Mouse (Mus musculus) yolk sac, embryonic 10.5 days (tissue): ENCODE results near the gene Rasa2.
"Not testable (repeated sequence)": the region's sequence is repeated elsewhere in the genome, so short reads cannot be mapped to it uniquely, and the experiment has no call there.

Experiments used
- DNase-seq: peaks from one replicate; pipeline ENCODE4 v3.0.0-alpha.2; 2017; ENCODE audit warnings: low spot score

Rasa2 gene

DNA sequence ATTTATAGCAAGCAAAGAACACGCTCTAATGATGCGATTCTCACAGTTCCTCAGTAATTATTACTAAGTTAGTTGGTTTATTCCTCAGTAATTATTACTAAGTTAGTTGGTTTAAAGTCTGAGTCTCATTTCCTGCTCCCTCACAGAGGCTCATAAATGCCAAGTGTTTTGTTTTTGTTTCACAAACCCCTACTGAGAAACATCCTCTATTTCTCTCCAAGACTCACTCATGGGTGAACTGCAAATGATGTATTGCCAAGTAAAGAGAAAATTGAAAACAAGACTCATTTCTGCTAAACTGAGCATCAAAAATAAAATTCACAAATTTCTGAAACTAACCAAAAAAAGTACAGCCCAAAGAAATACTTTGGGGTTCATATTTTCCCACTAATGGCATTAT, 47.9 kb downstream of the Rasa2 start:
- DNase-seq, result no peak

DNA sequence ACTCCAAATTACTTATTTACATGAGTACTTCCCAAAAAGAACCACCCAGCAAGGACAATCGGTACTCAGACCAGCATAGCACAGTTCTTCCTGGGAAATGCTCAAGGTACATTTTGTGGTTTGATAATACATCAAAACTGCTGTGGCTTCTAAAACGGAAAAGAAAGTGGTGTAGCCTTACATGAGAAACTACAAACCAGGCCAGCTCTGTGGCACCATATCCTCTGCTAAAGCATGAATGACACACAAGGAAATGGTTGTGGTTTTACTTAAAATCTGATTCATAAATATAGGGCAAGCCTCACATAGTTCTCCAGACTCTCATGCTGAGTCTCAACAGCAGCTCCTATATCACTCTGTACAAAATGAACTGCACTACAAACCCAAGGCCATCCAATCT, 48.3 kb downstream of the Rasa2 start:
- DNase-seq, result no peak

DNA sequence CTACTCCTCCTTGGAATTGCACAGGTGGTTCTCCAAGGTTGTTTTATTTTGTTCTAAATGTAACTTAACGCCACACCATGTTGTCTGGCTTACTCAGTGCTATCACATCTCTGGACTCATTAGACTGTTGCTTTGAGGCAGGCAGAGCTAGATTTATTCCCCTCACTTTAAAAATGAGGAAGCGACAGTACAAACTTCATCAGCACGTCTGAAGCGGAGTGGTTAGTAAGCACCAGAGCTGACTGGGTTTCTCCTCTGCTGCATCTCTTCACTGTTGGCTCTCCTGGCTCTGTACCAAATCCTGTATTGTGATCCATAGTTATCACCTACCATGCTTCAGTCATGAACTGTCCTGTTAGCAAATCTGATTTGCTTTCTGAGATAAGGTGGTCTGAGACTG, 53.2 kb downstream of the Rasa2 start:
- DNase-seq, result no peak

DNA sequence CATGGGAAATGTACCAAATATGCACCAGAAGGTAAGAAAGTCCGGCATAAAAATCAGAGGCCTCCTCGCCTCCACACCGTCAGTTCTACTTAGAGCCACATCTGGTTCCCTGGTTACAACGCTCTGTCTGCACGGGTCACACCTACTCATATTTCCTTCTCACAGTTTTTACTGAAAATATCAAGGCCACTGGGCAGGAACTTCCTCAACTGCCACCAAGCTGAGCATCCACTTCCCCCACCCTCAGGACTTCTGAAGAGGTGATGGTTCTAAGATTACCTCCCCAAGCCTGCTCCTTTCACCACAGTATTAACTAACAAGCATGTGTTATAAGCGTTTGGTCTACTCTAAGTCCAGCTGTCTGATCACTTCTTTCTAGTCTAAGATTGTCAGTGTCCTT, 53.7 kb downstream of the Rasa2 start:
- DNase-seq, result no peak

DNA sequence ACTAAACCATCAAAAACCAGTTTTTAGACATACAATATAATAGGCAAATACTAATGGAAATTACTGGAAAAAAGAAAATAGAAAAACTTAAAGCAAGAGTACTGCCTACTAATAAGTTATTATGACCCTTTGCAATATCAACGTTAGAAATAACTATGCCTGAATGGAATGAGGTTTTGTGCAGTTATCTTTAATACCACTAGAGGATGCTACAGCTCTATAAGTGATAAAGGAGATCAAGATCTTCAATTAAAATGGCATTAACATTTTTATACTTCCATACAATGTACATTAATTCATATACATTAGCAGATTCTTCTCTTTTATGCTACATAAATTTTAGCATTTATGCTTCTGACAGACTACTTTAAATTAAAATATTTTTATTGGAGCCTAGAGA, 58.2 kb downstream of the Rasa2 start:
- DNase-seq, result no peak

DNA sequence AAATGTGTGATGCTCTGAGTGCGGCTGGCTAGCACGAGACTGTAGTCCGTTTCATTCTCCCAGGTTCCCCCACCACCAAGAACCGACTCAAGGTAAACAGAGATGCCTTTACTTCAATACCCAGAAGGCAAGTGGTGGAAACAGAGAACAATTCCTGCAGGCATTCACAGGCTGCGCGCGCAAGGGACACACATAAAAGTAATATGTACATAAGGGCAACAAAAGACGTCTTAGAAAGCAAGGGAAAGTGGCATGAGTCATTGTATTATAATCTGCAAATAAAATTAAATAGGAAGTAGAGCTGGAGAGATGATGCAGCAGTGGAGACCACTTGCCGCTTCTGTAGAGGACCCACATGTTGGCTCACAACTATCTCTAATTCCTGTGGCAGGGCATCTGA, 58.7 kb downstream of the Rasa2 start:
- DNase-seq, result no peak

DNA sequence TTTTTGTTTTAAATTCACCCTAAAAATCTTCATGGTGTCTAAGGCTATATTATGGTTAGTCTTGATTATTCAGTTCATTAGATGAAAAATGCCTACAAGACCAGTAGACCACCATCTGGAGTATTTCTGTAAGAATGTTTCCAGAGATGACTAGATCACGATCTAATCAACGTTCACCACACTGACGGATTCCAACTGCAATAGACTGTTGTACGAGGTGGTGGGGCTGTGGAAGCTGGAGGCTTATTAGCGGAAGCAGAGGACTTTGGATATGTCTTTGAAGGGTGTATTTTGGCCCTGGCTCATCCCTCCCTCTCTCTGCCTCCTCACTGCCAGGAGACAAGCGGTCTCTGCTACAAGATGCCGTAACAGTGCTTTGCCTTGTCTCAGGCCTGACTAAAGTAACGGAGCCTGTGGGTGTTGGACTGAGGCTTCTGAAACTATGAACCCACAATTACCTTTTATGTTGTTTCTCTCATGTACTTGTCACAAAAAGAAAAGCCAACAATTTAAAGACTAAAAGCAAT, 64.9 kb downstream of the Rasa2 start:
- DNase-seq, result no peak

DNA sequence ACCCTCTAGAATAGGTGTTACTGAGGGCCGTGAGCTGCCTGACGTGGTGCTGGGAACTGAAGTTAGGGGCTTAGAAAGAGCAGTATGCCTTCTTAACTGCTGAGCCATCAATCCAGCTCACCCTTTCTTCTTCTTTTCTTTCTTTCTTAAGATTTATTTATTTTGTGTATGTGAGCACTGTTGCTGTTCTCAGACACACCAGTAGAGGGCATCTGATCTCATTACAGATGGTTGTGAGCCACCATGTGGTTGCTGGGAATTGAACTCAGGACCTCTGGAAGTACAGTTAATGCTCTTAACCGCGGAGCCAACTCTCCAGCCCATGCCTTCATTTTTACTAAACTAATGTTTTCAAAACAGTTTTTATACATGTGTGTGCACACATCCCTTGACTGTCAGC, 67.9 kb downstream of the Rasa2 start:
- no peak for DNase-seq

DNA sequence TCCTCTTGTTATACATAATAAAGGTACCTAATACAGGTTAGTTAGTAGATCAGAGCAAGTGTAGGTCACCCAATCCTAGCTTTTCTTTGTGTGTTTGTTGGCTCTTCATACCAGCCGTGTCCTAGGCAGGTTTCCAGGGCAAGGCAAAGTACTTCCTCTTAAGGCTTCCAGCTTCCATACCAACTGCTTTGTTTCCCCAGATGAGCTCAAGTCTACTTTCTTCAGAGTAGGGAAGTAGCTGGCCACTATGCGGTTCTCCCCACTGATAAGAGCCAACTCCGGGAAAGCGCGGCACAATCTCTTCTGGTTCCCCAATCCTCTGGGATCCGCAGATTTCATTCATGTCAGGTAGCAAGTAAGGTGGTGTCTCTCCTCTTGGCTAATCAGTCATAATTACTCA, 72.3 kb downstream of the Rasa2 start:
- DNase-seq, result no peak

DNA sequence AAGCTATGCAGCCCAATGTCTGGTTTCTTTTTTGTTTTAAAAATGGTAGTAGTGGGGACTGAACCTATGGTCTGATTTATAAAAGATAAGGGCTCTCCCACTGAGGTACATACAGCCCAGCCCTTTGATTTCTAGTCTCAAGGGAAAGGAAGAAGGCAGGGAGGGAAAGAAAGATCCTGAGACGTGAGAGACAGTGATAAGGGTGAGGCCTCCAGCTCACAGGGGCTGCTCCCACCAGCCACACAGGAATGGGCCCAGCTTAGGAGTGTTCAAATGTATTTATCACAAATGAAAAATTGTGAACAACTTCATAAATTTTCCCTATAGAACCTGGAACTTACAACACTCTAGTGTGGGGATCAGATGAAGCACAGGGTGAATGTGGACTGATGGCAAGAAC, 72.8 kb downstream of the Rasa2 start:
- no peak for DNase-seq

DNA sequence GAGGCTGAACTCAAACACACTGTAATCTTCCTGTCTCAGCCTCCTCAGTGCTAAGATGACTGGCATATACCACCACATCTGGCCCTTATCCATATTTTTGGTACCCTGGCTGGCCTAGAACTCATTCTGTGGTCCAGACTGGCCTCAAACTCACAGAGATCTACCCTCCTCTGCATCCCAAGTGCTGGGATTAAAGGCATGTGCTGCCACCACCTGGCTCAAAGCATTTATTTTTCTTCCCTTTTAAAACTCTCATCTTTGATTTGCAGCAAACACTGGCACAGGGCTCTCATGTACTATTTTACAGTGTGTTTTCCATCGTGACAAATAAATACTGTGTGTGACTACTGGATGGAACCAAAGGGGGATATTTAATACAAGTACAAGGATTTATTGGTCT, 77.3 kb downstream of the Rasa2 start:
- no peak for DNase-seq

DNA sequence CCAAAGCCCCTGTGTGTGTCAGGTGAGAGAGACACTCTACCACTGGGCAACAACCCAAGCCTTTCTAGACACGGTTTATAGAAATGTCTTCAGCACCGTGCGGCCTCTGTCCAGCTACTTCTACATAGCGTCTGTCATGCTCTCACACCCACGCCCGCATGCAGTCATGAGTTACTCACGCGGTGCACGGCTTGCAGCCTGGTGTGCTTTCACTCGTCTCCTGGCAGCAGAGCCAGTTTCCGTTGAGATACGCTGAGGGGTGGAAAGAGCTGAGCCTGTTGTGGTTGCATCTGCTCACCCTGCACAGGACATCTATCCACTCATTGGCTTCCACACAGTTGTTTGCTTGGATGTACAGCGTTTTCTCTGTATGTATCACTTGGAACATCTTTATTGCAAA, 86.0 kb downstream of the Rasa2 start:
- no peak for DNase-seq

DNA sequence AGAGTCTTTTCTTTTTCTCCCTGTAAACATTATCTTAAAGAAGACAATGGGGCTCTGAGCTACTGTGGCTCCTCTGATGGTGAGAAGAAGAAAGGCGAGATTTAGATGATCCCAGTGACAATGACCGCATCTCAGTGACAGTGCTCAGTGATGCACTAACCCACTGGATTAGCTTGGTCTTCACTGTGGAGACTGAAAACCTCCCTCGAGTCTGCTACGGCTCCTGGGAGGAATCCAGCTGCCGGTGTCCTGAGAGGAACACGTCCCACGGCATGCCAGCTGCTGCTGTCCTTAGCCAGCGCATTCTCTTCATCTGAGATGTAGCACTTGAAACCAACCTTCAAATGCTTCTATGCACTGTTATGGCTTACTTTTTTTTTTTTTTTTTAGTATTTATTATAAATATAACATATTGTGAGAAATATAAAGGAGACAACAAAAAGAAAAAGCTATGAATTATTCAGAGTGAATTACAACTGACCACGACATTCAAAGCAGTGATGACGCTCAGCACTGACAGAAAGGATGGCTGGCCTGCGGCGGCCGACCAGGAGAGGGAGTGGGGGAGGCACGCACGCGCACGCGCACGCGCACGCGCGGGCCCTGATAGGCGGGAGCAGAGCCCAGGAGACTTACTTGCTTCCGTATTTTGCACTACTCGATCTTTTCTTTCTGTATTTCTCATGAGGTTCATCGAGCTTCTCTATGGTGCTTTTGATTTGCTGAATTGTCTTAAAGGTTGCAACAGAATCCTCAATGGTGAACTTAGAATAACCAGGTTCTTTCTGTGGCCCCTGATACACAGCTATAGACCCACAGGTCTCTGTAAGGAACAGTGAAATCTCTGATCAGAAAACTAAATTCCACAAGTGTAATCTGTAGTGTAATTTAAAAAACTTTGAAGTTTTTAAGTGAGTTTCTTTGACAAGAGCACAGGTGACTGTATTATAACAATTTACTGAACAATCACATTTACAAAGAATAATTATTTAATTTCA, 87.5 kb downstream of the Rasa2 start:
- DNase-seq, result peak; percentile 34

DNA sequence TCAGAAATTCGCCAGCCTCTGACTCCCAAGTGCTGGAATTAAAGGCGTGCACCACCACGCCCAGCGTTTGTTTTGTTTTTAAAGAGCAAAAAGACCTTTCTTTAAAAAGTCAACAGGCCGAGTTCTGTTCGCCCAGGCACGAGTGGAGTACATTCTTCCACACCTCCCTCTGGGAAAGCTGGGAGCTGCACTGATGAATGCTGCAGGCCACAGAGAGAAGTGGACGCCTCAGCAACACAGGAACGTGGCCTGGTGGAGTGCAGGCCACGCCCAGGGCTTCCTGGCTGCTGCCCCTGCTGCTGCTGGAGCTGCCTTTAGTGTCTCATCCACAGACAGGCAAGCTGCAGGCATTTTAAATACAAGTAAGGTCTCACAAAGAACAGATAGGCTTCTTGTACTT, 92.5 kb downstream of the Rasa2 start:
- no peak for DNase-seq

DNA sequence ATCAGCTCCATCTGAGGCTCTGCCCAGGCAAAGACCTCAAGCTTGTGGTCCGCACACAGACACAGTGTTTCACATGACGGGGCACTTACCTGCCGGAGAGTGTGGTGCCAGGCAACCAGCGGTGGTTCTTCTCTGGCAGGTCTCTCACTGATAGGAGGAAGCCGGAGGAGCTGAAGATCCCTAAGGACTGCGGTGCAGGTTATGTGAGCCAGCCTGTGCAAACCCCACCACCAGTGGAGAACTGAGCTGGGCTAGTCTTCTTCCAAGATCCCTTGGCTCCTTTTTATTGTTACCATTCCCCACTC, 93.8 kb downstream of the Rasa2 start:
- no peak for DNase-seq

DNA sequence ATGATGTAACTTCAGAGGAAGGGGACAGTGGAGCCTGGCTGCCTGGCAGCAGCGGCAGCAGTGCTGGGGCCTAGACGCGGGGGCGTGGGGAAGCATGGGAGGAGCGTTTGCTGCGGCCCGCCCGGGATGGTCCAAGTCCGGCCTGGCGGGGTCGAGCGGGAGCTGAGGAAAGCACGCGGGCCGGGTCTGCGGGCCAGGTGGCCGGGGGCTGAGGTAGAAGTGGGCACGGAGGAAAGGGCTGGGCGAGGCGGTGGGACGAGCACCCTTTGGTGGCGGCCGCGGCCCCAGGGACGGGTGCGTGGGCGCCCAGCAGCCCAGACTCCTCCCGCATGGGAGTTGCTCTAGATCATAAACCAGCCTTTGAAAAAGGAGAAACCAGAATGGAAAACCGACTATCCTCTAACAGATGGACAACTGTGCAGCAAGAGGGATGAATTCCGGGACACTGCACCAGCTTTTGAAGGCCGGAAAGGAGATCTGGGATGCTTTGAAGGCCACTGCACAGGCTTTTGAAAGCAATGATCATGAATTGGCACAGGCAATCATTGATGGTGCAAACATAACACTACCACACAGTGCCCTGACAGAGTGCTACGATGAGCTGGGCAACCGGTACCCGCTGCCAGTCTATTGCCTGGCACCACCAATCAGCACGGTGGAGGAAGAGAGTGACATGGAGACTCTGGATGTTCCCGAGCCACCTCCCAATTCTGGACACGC, 94.4 kb downstream of the Rasa2 start:
- DNase-seq, result peak; percentile 65

DNA sequence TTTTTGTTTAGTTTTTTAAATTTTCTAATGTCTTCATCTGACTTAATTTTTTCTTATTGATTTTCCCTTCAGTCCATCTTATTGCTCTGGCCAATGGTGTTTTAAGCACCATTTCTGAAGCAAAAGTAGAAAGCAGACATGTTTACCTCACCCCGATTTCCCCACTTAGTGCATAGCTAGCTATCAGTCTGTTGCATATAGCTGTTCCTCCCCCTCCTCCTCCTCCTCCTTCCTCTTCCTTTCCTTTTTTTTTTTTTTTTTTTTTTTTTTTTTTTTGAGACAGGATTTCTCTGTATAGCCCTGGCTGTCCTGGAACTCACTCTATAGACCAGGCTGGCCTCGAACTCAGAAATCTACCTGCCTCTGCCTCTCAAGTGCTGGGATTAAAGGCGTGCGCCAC, 95.3 kb downstream of the Rasa2 start:
- not testable (repeated sequence) for DNase-seq

DNA sequence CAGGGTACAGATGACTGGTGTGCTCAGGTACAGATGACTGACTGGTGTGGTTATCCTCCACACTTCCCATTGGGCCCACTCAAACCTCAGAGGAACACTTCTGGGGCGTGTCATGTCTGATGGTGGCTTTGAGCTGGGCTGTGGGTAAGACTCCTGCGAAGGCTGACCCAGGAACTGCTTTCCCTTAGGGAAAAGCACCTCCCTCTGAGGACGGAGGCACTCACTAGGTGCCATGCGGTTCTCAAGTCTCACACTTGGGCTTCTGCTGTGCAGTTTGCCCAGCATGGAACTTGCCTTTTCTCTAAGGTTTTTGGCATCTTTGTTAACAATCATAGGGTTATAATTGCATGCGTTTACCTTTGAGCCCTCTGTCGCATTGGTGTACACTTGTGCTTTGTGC, 96.0 kb downstream of the Rasa2 start:
- DNase-seq, result no peak

DNA sequence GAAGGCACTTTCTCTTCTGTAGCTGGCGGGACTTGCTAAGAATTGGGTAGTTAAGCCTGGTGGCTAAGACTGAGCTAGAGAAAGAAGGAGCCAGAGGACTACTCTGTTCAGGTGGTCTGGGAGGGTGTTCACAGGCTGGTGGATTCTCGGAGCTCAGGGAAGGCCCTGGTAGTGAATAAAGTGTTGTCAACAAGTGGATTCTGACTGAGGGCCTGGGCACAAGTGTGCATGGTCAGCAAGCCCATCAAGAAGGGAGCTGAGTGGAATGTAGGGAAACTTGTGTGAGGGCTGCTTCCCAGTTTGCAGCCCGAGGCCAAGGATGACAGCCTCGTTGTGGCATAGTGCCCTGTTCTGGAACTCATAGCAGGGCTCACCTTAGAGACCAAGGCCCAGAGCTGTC, 97.2 kb downstream of the Rasa2 start:
- no peak for DNase-seq

DNA sequence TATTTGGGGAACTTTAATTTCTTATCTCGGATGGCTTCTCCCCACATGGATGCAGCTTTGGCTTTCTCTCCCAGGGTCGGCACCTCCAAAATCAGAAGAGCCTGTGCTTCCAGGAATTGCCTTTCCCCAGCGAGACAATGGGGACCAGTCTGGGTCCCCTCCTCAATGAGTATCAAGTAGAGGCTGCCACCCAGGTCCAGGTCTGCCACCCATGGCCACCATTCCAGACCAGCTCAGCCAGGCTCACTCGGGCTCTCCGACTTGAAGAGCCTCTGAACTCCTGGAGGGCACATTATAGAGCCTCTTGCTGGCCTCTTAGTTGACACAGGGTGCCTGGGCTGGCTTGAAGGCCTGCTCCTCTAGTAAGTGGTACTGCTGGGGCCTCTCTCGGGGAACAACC, 97.9 kb downstream of the Rasa2 start:
- no peak for DNase-seq

DNA sequence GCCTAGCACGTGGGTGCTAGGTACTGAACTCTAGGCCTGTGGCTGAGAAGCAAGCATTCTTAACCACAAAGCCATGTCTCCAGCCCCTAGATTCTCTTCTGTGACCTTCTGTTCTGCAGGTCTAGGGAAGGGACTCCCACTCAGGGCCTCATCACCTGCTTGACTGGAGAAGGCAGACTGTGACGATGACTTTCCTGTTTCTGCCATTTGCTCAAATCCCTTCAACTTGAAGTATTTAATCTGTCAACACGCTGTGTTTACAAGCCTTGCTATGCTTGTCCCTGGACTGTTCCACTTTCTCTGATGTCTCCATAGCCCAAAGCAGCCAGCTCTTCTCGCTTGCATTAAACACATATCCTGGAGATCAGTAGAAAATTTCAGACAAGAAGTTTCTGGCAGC, 98.9 kb downstream of the Rasa2 start:
- no peak for DNase-seq

DNA sequence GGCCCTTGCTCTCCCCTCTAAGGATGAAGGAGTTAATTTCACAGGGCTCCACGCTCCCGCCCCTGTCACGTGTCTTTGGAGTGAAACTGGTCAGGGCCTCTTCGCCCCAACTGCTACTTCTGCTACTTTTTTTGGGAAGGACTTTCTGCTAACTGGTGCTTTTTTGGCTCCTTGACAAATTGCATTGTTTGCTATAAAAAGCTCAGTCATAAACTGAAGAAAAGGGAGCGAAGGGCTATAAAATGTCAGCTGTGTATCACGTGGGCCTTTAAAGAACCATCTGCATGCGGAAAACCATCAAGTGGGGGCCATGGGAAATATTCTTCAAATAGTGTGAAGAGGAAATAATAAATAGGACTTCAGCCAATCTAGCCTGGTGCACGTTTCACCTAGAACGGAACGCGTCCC, 100.7 kb downstream of the Rasa2 start:
- DNase-seq, result no peak

DNA sequence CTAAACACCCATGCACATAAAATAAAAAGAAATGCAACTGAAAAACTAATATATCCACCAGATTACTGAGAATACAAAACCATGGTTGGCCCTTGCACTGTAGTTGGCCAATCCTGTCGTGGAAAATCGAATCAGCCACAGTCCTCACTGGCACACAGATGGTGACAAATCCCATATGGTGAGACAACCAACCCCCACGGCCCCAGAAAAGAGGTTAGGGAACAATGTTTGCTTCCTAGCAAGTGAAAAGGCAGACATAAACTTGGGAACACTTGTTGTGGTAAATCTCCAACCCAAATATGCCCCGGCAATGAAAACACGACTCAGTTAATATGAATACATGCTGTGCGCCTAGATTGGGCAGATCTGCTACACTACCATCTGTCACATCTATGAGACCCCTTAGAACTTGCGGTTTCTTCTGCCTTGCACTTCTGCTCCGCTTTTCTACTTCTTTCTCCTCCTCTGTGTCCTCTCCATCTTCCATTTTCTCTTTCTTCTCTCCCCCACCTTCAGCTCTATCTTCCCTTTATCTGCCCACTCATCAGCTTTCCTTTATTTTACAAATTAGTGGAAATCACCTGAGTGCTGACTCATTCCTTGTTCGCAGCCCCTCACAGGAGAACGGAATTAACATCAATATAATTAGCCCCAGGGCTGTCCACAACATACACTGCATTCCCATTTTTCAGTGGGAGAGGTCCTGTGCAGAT, 101.3 kb downstream of the Rasa2 start:
- no peak for DNase-seq
